Mouse (Mus musculus) bone marrow macrophage, adult 2 months (primary cell): ENCODE data around the gene Fbxl15.

Experiments
- CTCF ChIP-seq: IDR thresholded peaks from 2 replicates; pipeline ENCODE4 v1.5.1; 2012; ENCODE audit warnings: low read depth, mild to moderate bottlenecking, low read length, moderate library complexity
- POLR2A ChIP-seq: IDR thresholded peaks from 2 replicates; pipeline ENCODE4 v1.6.1; 2012; ENCODE audit warnings: mild to moderate bottlenecking, low read depth, low read length, borderline replicate concordance

DNA sequence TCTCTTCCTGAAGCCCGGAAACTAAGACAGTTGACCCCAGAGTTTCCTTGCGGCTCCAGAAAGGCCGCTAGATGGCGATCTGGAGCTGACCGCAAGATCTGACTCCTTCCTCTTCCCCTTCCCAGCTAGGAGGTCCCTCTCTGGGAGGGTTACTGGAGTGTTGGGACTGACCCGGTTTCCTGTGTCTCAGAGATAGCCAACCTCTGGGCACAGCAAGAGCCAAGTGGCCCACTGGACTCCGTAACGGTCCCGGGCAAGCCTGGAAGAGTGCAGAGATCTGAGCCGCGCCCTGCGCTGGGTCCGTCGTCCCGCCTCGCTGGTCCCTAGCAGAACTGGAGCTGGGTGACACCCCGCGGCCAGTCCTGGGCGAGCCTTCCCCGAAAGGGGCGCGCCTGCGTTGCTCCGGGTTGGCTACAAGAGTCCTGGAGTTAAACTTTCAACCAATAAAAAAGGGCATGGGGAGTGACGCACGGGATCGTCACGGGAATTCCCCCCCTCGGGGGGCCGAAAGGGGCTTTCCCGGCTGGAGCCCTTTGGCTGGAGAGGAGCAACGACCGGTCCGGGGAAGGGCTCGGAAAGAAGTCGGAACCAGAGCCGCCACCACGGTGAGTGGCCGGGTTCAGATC, 23.7 kb upstream of the Fbxl15 start, which contains the start of gene Nfkb2:
- peak; percentile 77 for TF ChIP-seq CTCF
- peak; percentile 35; the same call in 1 of the 2 replicates for TF ChIP-seq POLR2A
